Mouse (Mus musculus): ENCODE data around the gene Zfp651. TPM values are rescaled to one million over a fixed set of nuclear protein-coding genes. Genes with fewer than 3 reads are reported as not detected.

The Zfp651 gene
- polyA plus RNA-seq, 1 experiment from 2014 or later: 7.2 TPM

- H3K4me1 ChIP-seq (replicated peaks; ENCODE audit: control insufficient read depth, insufficient read depth, low read length): no peaks in the 10 kb centered on the region
- no peak overlapping the region for H3K9ac ChIP-seq (ENCODE audit: low read depth, low read length)
- H3K36me3 ChIP-seq (ENCODE audit: control insufficient read depth, insufficient read depth, low read length): peaks cover 4% of the 10 kb centered on the region; the same call in 1 of the 2 replicates
- H3K27ac ChIP-seq (ENCODE audit: low read depth, low read length): no peak overlapping the region
- no peaks in the 10 kb centered on the region for H3K9me3 ChIP-seq (ENCODE audit: control insufficient read depth, low read length)
- DNase-seq (ENCODE audit: low spot score): no peak
- H3K27me3 ChIP-seq (ENCODE audit: control insufficient read depth, insufficient read depth, low read length): no peaks in the 10 kb centered on the region
- H3K4me3 ChIP-seq (ENCODE audit: low read depth, low read length): no peak overlapping the region
- 86% methylated on average over 6 of the region's 6 CpGs for WGBS
- no peak overlapping the region for H3K4me2 ChIP-seq (replicated peaks; ENCODE audit: low read depth, low read length)
- no peak for ATAC-seq (ENCODE audit: low FRiP score)
These were observed 18.6 kb upstream of the Zfp651 start for GRCm38 (mm10) chr9:121740490-121740889.

DNA sequence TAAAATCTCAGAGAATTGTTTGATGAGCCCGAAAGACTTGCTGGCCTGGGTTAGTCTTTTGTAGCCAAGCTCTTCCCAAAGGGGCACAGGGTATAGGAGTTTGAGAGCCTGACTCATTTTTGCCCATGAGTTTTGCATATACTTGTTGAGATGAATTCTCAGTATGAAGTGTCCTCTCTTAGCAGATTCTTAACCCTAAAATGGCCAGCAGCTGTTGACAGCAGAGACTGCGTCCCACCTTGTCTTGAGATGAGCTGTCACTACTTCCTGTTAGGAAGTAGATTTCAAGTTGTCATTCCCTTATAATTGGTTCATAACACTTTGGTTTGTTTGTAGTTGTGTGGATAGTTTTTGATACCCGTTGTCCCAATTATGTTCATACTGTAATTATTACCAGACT is 18.0 kb upstream of the Zfp651 start:
- Histone ChIP-seq H3K9me3 (ENCODE audit: control insufficient read depth, low read length) (no peaks in the 10 kb centered on the region), H3K27ac (ENCODE audit: low read depth, low read length) (no peak overlapping the region), H3K9ac (ENCODE audit: low read depth, low read length) (no peak overlapping the region), H3K36me3 (ENCODE audit: control insufficient read depth, insufficient read depth, low read length) (peaks cover 4% of the 10 kb centered on the region; the same call in 1 of the 2 replicates), H3K4me2 (replicated peaks; ENCODE audit: low read depth, low read length) (no peak overlapping the region), H3K4me1 (replicated peaks; ENCODE audit: control insufficient read depth, insufficient read depth, low read length) (no peaks in the 10 kb centered on the region), H3K4me3 (ENCODE audit: low read depth, low read length) (no peak overlapping the region), H3K27me3 (ENCODE audit: control insufficient read depth, insufficient read depth, low read length) (no peaks in the 10 kb centered on the region)
- no peak for ATAC-seq (ENCODE audit: low FRiP score)
- DNase-seq (ENCODE audit: low spot score): no peak
- 95% methylated on average over 3 of the region's 3 CpGs for WGBS

GRCm38 (mm10) chr9:121744051-121744450 is 15.1 kb upstream of the Zfp651 start:
- DNase-seq (ENCODE audit: low spot score) (no peak), ATAC-seq (ENCODE audit: low FRiP score) (no peak)
- Histone ChIP-seq H3K27ac (ENCODE audit: low read depth, low read length) (no peak overlapping the region), H3K9ac (ENCODE audit: low read depth, low read length) (no peak overlapping the region), H3K4me3 (ENCODE audit: low read depth, low read length) (no peak overlapping the region), H3K4me1 (replicated peaks; ENCODE audit: control insufficient read depth, insufficient read depth, low read length) (no peaks in the 10 kb centered on the region), H3K4me2 (replicated peaks; ENCODE audit: low read depth, low read length) (no peak overlapping the region), H3K9me3 (ENCODE audit: control insufficient read depth, low read length) (no peaks in the 10 kb centered on the region), H3K27me3 (ENCODE audit: control insufficient read depth, insufficient read depth, low read length) (no peaks in the 10 kb centered on the region), H3K36me3 (ENCODE audit: control insufficient read depth, insufficient read depth, low read length) (peaks cover 18% of the 10 kb centered on the region)
- WGBS: 91% methylated on average over 8 of the region's 8 CpGs

GRCm38 (mm10) chr9:121752774-121753173 is 6.4 kb upstream of the Zfp651 start:
- H3K4me3 ChIP-seq (ENCODE audit: low read depth, low read length): no peak overlapping the region
- H3K36me3 ChIP-seq (ENCODE audit: control insufficient read depth, insufficient read depth, low read length): peaks cover 26% of the 10 kb centered on the region
- WGBS: 95% methylated on average over 9 of the region's 9 CpGs
- DNase-seq (ENCODE audit: low spot score) (no peak), ATAC-seq (ENCODE audit: low FRiP score) (no peak)
- H3K4me2 ChIP-seq (replicated peaks; ENCODE audit: low read depth, low read length): no peak overlapping the region
- no peak overlapping the region for H3K9ac ChIP-seq (ENCODE audit: low read depth, low read length)
- no peaks in the 10 kb centered on the region for H3K4me1 ChIP-seq (replicated peaks; ENCODE audit: control insufficient read depth, insufficient read depth, low read length)
- no peak overlapping the region for H3K27ac ChIP-seq (ENCODE audit: low read depth, low read length)
- no peaks in the 10 kb centered on the region for H3K27me3 ChIP-seq (ENCODE audit: control insufficient read depth, insufficient read depth, low read length)
- no peaks in the 10 kb centered on the region for H3K9me3 ChIP-seq (ENCODE audit: control insufficient read depth, low read length)

DNA sequence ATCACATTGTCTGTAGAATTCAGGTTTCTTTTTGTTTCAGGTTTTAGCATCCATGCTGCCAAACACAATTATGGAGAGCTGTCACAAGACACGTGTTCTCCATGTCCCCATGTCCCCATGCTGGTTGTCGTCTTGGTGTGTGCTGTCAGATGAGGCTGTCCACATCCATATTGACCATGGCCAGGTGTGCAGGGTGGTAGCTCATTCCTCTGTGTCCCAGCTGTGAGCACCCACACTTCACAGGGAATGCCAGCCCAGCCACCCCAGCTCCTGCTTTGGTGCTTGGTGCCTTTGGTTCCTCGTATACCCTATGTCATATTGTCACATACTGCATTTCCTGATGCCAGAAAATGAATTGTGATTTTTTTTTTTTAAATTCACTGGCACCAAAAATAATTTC is 4.5 kb upstream of the Zfp651 start:
- no peak overlapping the region for H3K9ac ChIP-seq (ENCODE audit: low read depth, low read length)
- no peaks in the 10 kb centered on the region for H3K9me3 ChIP-seq (ENCODE audit: control insufficient read depth, low read length)
- H3K4me3 ChIP-seq (ENCODE audit: low read depth, low read length): no peak overlapping the region
- no peak overlapping the region for H3K4me2 ChIP-seq (replicated peaks; ENCODE audit: low read depth, low read length)
- no peak for ATAC-seq (ENCODE audit: low FRiP score)
- no peak for DNase-seq (ENCODE audit: low spot score)
- peaks cover 21% of the 10 kb centered on the region for H3K36me3 ChIP-seq (ENCODE audit: control insufficient read depth, insufficient read depth, low read length)
- 97% methylated on average over 3 of the region's 3 CpGs for WGBS
- peaks cover 6% of the 10 kb centered on the region; the same call in 1 of the 2 replicates for H3K4me1 ChIP-seq (replicated peaks; ENCODE audit: control insufficient read depth, insufficient read depth, low read length)
- no peak overlapping the region for H3K27ac ChIP-seq (ENCODE audit: low read depth, low read length)
- H3K27me3 ChIP-seq (ENCODE audit: control insufficient read depth, insufficient read depth, low read length): no peaks in the 10 kb centered on the region

DNA sequence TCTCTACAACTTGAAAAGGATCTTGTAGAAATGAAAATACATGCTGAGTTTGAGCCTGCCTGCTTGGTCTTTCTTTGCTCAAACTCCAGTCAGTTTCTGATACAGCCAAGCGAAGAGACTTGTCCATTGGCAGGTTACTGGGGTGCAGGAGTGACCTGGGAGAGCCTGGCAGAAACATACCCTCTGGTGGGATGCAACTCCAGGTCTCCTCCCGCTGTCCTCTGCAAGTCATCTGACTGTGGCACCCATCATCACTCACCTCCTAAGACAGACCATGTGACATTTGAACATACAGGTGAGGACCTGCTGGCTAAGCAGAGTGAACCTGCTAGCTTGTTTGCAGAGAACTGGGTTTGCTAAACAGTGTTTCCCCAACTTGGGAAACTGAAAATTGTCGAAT is 2.3 kb upstream of the Zfp651 start:
- H3K4me3 ChIP-seq (ENCODE audit: low read depth, low read length): no peak overlapping the region
- H3K27me3 ChIP-seq (ENCODE audit: control insufficient read depth, insufficient read depth, low read length): no peaks in the 10 kb centered on the region
- no peak overlapping the region for H3K9ac ChIP-seq (ENCODE audit: low read depth, low read length)
- H3K4me2 ChIP-seq (replicated peaks; ENCODE audit: low read depth, low read length): no peak overlapping the region
- ATAC-seq (ENCODE audit: low FRiP score) (no peak), DNase-seq (ENCODE audit: low spot score) (no peak)
- 88% methylated on average over 3 of the region's 3 CpGs for WGBS
- no peak overlapping the region for H3K27ac ChIP-seq (ENCODE audit: low read depth, low read length)
- H3K36me3 ChIP-seq (ENCODE audit: control insufficient read depth, insufficient read depth, low read length): 0 out of 2 replicates have a peak, but pooled peaks cover 7% of the 10 kb centered on the region
- peaks cover 16% of the 10 kb centered on the region for H3K4me1 ChIP-seq (replicated peaks; ENCODE audit: control insufficient read depth, insufficient read depth, low read length)
- no peaks in the 10 kb centered on the region for H3K9me3 ChIP-seq (ENCODE audit: control insufficient read depth, low read length)

GRCm38 (mm10) chr9:121757432-121757831 is 1.7 kb upstream of the Zfp651 start:
- 0 out of 2 replicates have a peak overlapping the region, but pooled peaks have one; percentile 24 for H3K27ac ChIP-seq (ENCODE audit: low read depth, low read length)

DNA sequence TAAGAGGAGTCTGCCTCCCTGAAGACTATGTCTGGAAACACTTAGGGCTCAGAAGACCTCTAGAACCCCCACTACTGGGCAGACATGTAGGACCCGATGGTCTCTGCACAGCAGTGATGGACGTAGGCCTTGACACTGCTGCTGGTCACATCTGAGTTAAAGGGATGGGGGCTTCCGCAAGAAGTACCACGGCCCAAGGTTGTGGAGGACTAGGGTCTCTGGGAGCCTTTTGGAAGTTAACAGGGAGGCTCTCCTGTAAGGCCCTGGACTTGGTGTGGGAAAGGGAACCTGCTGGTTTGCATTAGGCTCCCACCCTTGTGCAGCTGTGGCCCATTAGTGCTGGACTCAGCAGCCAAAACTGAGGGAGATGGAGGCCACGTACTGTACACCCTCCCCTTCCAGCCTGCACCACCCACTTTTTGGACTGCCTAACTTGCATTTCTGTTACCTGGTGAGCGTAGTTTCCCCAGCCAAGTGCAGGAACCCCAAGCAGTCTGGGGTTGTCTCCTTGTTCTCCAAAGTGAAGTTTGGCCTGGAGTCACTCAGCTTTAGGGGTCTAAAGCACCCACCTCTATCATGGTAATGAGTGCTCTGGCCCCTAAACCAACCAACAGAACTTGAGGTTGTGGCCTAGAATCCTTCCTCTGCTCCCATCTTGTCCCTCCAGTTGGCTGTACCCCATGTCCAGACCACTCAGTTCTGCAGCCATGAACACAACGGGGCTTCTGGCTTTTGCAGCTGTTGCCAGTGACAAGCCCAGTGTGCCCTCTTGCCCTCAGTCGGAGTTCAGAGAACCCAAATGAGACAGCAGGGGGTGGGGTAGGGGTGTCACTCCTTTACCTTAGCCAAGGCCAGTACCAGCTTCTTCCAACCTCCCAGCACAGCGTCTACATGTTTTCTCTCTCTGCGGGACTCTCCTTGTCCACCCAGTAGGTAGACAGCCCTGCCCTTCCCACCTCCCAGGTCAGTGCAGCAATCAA is 1.0 kb upstream of the Zfp651 start:
- Histone ChIP-seq H3K9ac (ENCODE audit: low read depth, low read length) (peak overlapping the region; percentile 81), H3K4me1 (replicated peaks; ENCODE audit: control insufficient read depth, insufficient read depth, low read length) (peaks cover 16% of the 10 kb centered on the region), H3K27me3 (ENCODE audit: control insufficient read depth, insufficient read depth, low read length) (no peaks in the 10 kb centered on the region), H3K9me3 (ENCODE audit: control insufficient read depth, low read length) (no peaks in the 10 kb centered on the region), H3K4me2 (replicated peaks; ENCODE audit: low read depth, low read length) (peak overlapping the region; percentile 94), H3K4me3 (ENCODE audit: low read depth, low read length) (peak overlapping the region; percentile 78), H3K27ac (ENCODE audit: low read depth, low read length) (peak overlapping the region; percentile 24; the same call in 1 of the 2 replicates), H3K36me3 (ENCODE audit: control insufficient read depth, insufficient read depth, low read length) (peaks cover 7% of the 10 kb centered on the region; the same call in 1 of the 2 replicates)
- ATAC-seq (ENCODE audit: low FRiP score) (no peak), DNase-seq (ENCODE audit: low spot score) (peak; percentile 44)
- WGBS: 43% methylated on average over 10 of the region's 10 CpGs

More at GRCm38 (mm10) chr9:121757432-121757831, 1.7 kb upstream of the Zfp651 start:
- WGBS: 68% methylated on average over 3 of the region's 3 CpGs
- DNase-seq (ENCODE audit: low spot score) (peak; percentile 22), ATAC-seq (ENCODE audit: low FRiP score) (no peak)
- Histone ChIP-seq H3K4me3 (ENCODE audit: low read depth, low read length) (no peak overlapping the region), H3K4me2 (replicated peaks; ENCODE audit: low read depth, low read length) (no peak overlapping the region), H3K4me1 (replicated peaks; ENCODE audit: control insufficient read depth, insufficient read depth, low read length) (peaks cover 16% of the 10 kb centered on the region), H3K9ac (ENCODE audit: low read depth, low read length) (no peak overlapping the region), H3K27me3 (ENCODE audit: control insufficient read depth, insufficient read depth, low read length) (no peaks in the 10 kb centered on the region), H3K9me3 (ENCODE audit: control insufficient read depth, low read length) (no peaks in the 10 kb centered on the region), H3K36me3 (ENCODE audit: control insufficient read depth, insufficient read depth, low read length) (peaks cover 2% of the 10 kb centered on the region; the same call in 1 of the 2 replicates)

Data from hindbrain, embryonic 11.5 days (tissue).